ENCODE assay signal across 8 mouse cellular contexts in genomic region chr7:126703757-126704077, GRCm38 (mm10). TPM values are rescaled to one million over a fixed set of nuclear protein-coding genes. Genes with fewer than 3 reads are reported as not detected.
DNase-seq lines count a peak whose midpoint lies in the region; ATAC-seq and TF ChIP-seq lines count a peak whose summit lies in the region.

No protein-coding gene starts in this region.

- H3K4me3 ChIP-seq in lung, adult 2 months (replicated peaks; ENCODE audit: extremely low read depth, low read depth, low read length): peak overlapping the region; percentile 62
- peak overlapping the region; percentile 80 for H3K4me3 ChIP-seq in cerebellum, adult 2 months (replicated peaks; ENCODE audit: insufficient read depth, low read depth, low read length)
- peak overlapping the region; percentile 91 for H3K4me3 ChIP-seq in forebrain, embryonic 15.5 days
- H3K4me3 ChIP-seq in liver, embryonic 16.5 days (ENCODE audit: low read depth, low read length): peak overlapping the region; percentile 59

- ATAC-seq in forebrain, embryonic 15.5 days (replicated peaks): peak; percentile 30; the same call in 1 of the 2 replicates
- ATAC-seq in liver, embryonic 16.5 days (ENCODE audit: low read depth): no peak

- H3K9ac ChIP-seq in forebrain, embryonic 15.5 days (replicated peaks): peak overlapping the region; percentile 91
- H3K9ac ChIP-seq in liver, embryonic 16.5 days (ENCODE audit: low read depth, low read length): peak overlapping the region; percentile 53

- TF ChIP-seq CTCF in lung, adult 2 months (IDR thresholded peaks at IDR 0.05; ENCODE audit: insufficient read depth, low read length): no peak
- TF ChIP-seq CTCF in cerebellum, adult 2 months (IDR thresholded peaks at IDR 0.05; ENCODE audit: borderline replicate concordance, insufficient read depth, low read depth, low read length): no peak

- no peaks in the 10 kb centered on the region for H3K27me3 ChIP-seq in cerebellum, adult 2 months (ENCODE audit: control insufficient read depth, insufficient read depth, low read length)
- H3K27me3 ChIP-seq in forebrain, embryonic 15.5 days: no peaks in the 10 kb centered on the region
- peaks cover 17% of the 10 kb centered on the region for H3K27me3 ChIP-seq in liver, embryonic 16.5 days (ENCODE audit: control insufficient read depth, insufficient read depth, low read depth, low read length)

- no peak for TF ChIP-seq POLR2A in lung, adult 2 months (IDR thresholded peaks at IDR 0.05; ENCODE audit: borderline replicate concordance, extremely low read depth, low read depth, low read length)
- peak; percentile 36; the same call in 1 of the 2 replicates for TF ChIP-seq POLR2A in cerebellum, adult 2 months (IDR thresholded peaks at IDR 0.05; ENCODE audit: borderline replicate concordance, insufficient read depth, low read length)

- no peaks in the 10 kb centered on the region for H3K4me1 ChIP-seq in lung, adult 2 months (ENCODE audit: control insufficient read depth, insufficient read depth, low read length)
- peaks cover 26% of the 10 kb centered on the region for H3K4me1 ChIP-seq in cerebellum, adult 2 months (ENCODE audit: control insufficient read depth, insufficient read depth, low read length)
- H3K4me1 ChIP-seq in forebrain, embryonic 15.5 days: peaks cover 45% of the 10 kb centered on the region
- H3K4me1 ChIP-seq in liver, embryonic 16.5 days (ENCODE audit: control insufficient read depth, low read depth, low read length): peaks cover 13% of the 10 kb centered on the region

- no peak for DNase-seq in lung, adult 2 months
- no peak for DNase-seq in lung, postnatal 36 days
- peak; percentile 56 to 71 for DNase-seq in cerebellum, adult 2 months
- no peak for DNase-seq in adrenal gland, postnatal 25 days
- DNase-seq in frontal cortex, postnatal 36 days (ENCODE audit: low spot score in 2 of 2): no peak
- no peak for DNase-seq in Muller cell, postnatal 12 days (ENCODE audit: inconsistent ontology term)

- peak overlapping the region; percentile 95 for H3K4me2 ChIP-seq in forebrain, embryonic 15.5 days (replicated peaks)
- H3K4me2 ChIP-seq in liver, embryonic 16.5 days (ENCODE audit: low read depth, low read length): peak overlapping the region; percentile 55; the same call in 1 of the 2 replicates

- peak overlapping the region; percentile 64 for H3K27ac ChIP-seq in cerebellum, adult 2 months (ENCODE audit: insufficient read depth, low read length)
- peak overlapping the region; percentile 83 for H3K27ac ChIP-seq in forebrain, embryonic 15.5 days (replicated peaks)
- peak overlapping the region; percentile 72 for H3K27ac ChIP-seq in liver, embryonic 16.5 days (ENCODE audit: low read length)

- no peaks in the 10 kb centered on the region for H3K9me3 ChIP-seq in forebrain, embryonic 15.5 days
- H3K9me3 ChIP-seq in liver, embryonic 16.5 days (replicated peaks; ENCODE audit: control insufficient read depth, low read length): no peaks in the 10 kb centered on the region; the same call in 1 of the 2 replicates

- WGBS in lung, adult 2 months: 18% methylated on average over 7 of the region's 7 CpGs
- WGBS in cerebellum, adult 2 months: 3% methylated on average over 7 of the region's 7 CpGs
- 16% methylated on average over 7 of the region's 7 CpGs for WGBS in forebrain, embryonic 15.5 days
- 11% methylated on average over 7 of the region's 7 CpGs for WGBS in liver, embryonic 16.5 days (ENCODE audit: insufficient replicate concordance)

- peaks cover 19% of the 10 kb centered on the region for H3K36me3 ChIP-seq in forebrain, embryonic 15.5 days
- no peaks in the 10 kb centered on the region for H3K36me3 ChIP-seq in liver, embryonic 16.5 days (ENCODE audit: control insufficient read depth, insufficient read depth)

RNA-seq across cellular contexts. Expression of gene Coro1a, which starts 3.9 kb away (rescaled TPM):
- 208 and 229 TPM in 2 replicates for polyA plus RNA-seq in lung, adult 2 months (2012; rRNA removed)
- 110 and 126 TPM in 2 replicates for polyA plus RNA-seq in cerebellum, adult 2 months (2012; rRNA removed)
- 99.8 and 108 TPM in 2 replicates for polyA plus RNA-seq in forebrain, embryonic 15.5 days (2015; fragmentation: Nextera tagmentation; extraction: Ambion mirVana)
- 98.9 and 105 TPM in 2 replicates for polyA plus RNA-seq in liver, embryonic 16.5 days (2015; fragmentation: Nextera tagmentation; extraction: Ambion mirVana)
- total RNA-seq in adrenal gland, postnatal 25 days (2021): 3.5 and 8.0 TPM in 2 replicates

RNA-seq across cellular contexts. Expression of gene Slx1b, which starts 8.1 kb away (rescaled TPM):
- 23.4 and 27.7 TPM in 2 replicates for polyA plus RNA-seq in lung, adult 2 months (2012; rRNA removed)
- polyA plus RNA-seq in cerebellum, adult 2 months (2012; rRNA removed): 39.6 and 40.3 TPM in 2 replicates
- polyA plus RNA-seq in forebrain, embryonic 15.5 days (2015; fragmentation: Nextera tagmentation; extraction: Ambion mirVana): 17.5 and 18.0 TPM in 2 replicates
- polyA plus RNA-seq in liver, embryonic 16.5 days (2015; fragmentation: Nextera tagmentation; extraction: Ambion mirVana): 2.4 and 2.8 TPM in 2 replicates
- 12.8 and 17.5 TPM in 2 replicates for total RNA-seq in adrenal gland, postnatal 25 days (2021)

RNA-seq across cellular contexts. Expression of gene Bola2, which starts 8.5 kb away (rescaled TPM):
- polyA plus RNA-seq in lung, adult 2 months (2012; rRNA removed): 38.2 and 39.6 TPM in 2 replicates
- 51.0 and 61.6 TPM in 2 replicates for polyA plus RNA-seq in cerebellum, adult 2 months (2012; rRNA removed)
- 141 and 158 TPM in 2 replicates for polyA plus RNA-seq in forebrain, embryonic 15.5 days (2015; fragmentation: Nextera tagmentation; extraction: Ambion mirVana)
- 72.6 and 78.4 TPM in 2 replicates for polyA plus RNA-seq in liver, embryonic 16.5 days (2015; fragmentation: Nextera tagmentation; extraction: Ambion mirVana)
- 83.3 and 85.8 TPM in 2 replicates for total RNA-seq in adrenal gland, postnatal 25 days (2021)

RNA-seq across cellular contexts. Expression of gene Sult1a1, which starts 27.5 kb away (rescaled TPM):
- 55.6 and 69.2 TPM in 2 replicates for polyA plus RNA-seq in lung, adult 2 months (2012; rRNA removed)
- 6.4 and 10.6 TPM in 2 replicates for polyA plus RNA-seq in cerebellum, adult 2 months (2012; rRNA removed)
- polyA plus RNA-seq in forebrain, embryonic 15.5 days (2015; fragmentation: Nextera tagmentation; extraction: Ambion mirVana): 2.8 TPM in 2 replicates
- polyA plus RNA-seq in liver, embryonic 16.5 days (2015; fragmentation: Nextera tagmentation; extraction: Ambion mirVana): 69.5 and 88.7 TPM in 2 replicates
- total RNA-seq in adrenal gland, postnatal 25 days (2021): 29.6 and 31.0 TPM in 2 replicates

RNA-seq across cellular contexts. Expression of gene Sgf29, which starts 54.6 kb away (rescaled TPM):
- polyA plus RNA-seq in lung, adult 2 months (2012; rRNA removed): 36.4 and 43.4 TPM in 2 replicates
- polyA plus RNA-seq in cerebellum, adult 2 months (2012; rRNA removed): 45.4 and 45.5 TPM in 2 replicates
- 54.7 and 55.4 TPM in 2 replicates for polyA plus RNA-seq in forebrain, embryonic 15.5 days (2015; fragmentation: Nextera tagmentation; extraction: Ambion mirVana)
- 20.8 and 28.6 TPM in 2 replicates for polyA plus RNA-seq in liver, embryonic 16.5 days (2015; fragmentation: Nextera tagmentation; extraction: Ambion mirVana)
- 37.5 and 41.1 TPM in 2 replicates for total RNA-seq in adrenal gland, postnatal 25 days (2021)

Comparison
In these comparisons a context has a peak if more than half of its experiments do, and no peak if none do; other contexts are left out.
1. DNase-seq: peak in cerebellum, adult 2 months (2 of 2); none in lung, adult 2 months (single experiment), lung, postnatal 36 days (single experiment), adrenal gland, postnatal 25 days (single experiment), frontal cortex, postnatal 36 days (0 of 2) and Muller cell, postnatal 12 days (single experiment).
2. Peak in every context shown above with its lines, with median percentiles within 50 percentile points of each other: H3K4me3 ChIP-seq and H3K27ac ChIP-seq.